ENCODE assay signal across 9 mouse cellular contexts in the genomic region with DNA sequence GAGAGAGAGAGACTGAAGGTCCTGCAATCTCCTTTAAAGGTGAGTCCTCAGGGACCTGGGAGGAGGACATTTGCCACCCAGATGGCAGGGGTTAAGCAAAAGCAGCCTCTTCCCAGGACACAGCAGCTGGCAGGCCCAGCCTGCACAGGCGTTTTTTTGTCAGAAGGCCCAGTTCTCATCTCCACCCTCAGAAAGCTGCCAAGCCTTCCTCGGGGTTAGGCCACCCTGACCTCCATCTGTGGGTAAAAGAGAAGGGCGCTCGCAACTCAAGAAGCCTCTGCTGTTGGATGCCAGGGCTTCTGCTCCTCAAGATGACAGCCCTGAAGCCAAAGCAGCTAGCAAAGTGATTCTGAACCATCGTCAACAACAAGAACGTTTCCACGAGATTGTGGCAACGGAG.
DNase-seq lines count a peak whose midpoint lies in the region; ATAC-seq and TF ChIP-seq lines count a peak whose summit lies in the region.
"Had no signal": no experiment of that assay in that cellular context is flagged by ENCODE, and none has a peak within 500 bp of the region (broad histone marks: within the 10 kb centered on the region; RNA-seq: fewer than 3 reads in every experiment).

No protein-coding gene starts in this region.

- no peak overlapping the region for H3K9ac ChIP-seq in heart, postnatal 0 days (replicated peaks; ENCODE audit: low read depth, low read length)

- no peak overlapping the region for H3K4me3 ChIP-seq in lung, adult 2 months (replicated peaks; ENCODE audit: extremely low read depth, low read depth, low read length)
- H3K4me3 ChIP-seq in embryonic facial prominence, embryonic 10.5 days: no peak overlapping the region
- no peak overlapping the region for H3K4me3 ChIP-seq in heart, postnatal 0 days (ENCODE audit: low read depth, low read length)

- H3K4me2 ChIP-seq in heart, postnatal 0 days (ENCODE audit: low read depth, low read length): no peak overlapping the region

- H3K9me3 ChIP-seq in embryonic facial prominence, embryonic 10.5 days: no peaks in the 10 kb centered on the region
- no peaks in the 10 kb centered on the region for H3K9me3 ChIP-seq in heart, postnatal 0 days (replicated peaks; ENCODE audit: control insufficient read depth, low read length)
- H3K9me3 ChIP-seq: G1E had no signal

- no peaks in the 10 kb centered on the region for H3K36me3 ChIP-seq in embryonic facial prominence, embryonic 10.5 days (replicated peaks)
- H3K36me3 ChIP-seq in heart, postnatal 0 days (replicated peaks; ENCODE audit: control insufficient read depth, insufficient read depth, low read length): no peaks in the 10 kb centered on the region
- H3K36me3 ChIP-seq: G1E had no signal

- no peak for TF ChIP-seq EP300 in heart, postnatal 0 days (IDR thresholded peaks at IDR 0.05; ENCODE audit: low read depth)

- H3K4me1 ChIP-seq in lung, adult 2 months (ENCODE audit: control insufficient read depth, insufficient read depth, low read length): peaks cover 18% of the 10 kb centered on the region
- H3K4me1 ChIP-seq in embryonic facial prominence, embryonic 10.5 days: peaks cover 31% of the 10 kb centered on the region
- peaks cover 44% of the 10 kb centered on the region for H3K4me1 ChIP-seq in heart, postnatal 0 days (ENCODE audit: control insufficient read depth, insufficient read depth)

- TF ChIP-seq CTCF in lung, adult 2 months (IDR thresholded peaks at IDR 0.05; ENCODE audit: insufficient read depth, low read length): no peak
- no peak for TF ChIP-seq CTCF in heart, postnatal 0 days (IDR thresholded peaks at IDR 0.05; ENCODE audit: low read depth)

- DNase-seq in lung, adult 18-20 months: peak; percentile 32 to 43
- no peak for DNase-seq in lung, adult 2 months
- peak; percentile 14 for DNase-seq in embryonic facial prominence, embryonic 10.5 days (ENCODE audit: low spot score)
- no peak for DNase-seq in heart, postnatal 0 days (ENCODE audit: low spot score)
- DNase-seq in ovary, postnatal 14 days (ENCODE audit: low spot score): peak; percentile 43
- no peak for DNase-seq in thymus, postnatal 36 days
- no peak for DNase-seq in kidney, adult 11 months

- peak overlapping the region; percentile 48 for H3K27ac ChIP-seq in embryonic facial prominence, embryonic 10.5 days (replicated peaks)
- H3K27ac ChIP-seq in heart, postnatal 0 days (ENCODE audit: low read depth): peak overlapping the region; percentile 65

- no peak for TF ChIP-seq POLR2A in lung, adult 2 months (IDR thresholded peaks at IDR 0.05; ENCODE audit: borderline replicate concordance, extremely low read depth, low read depth, low read length)

- no peak for ATAC-seq in heart, postnatal 0 days (ENCODE audit: insufficient read depth, low read depth)
- ATAC-seq in megakaryocyte progenitor cell, adult 5-6 weeks (replicated peaks; ENCODE audit: poor library complexity): no peak

- WGBS in lung, adult 2 months: 62% methylated on average over 8 of the region's 8 CpGs
- WGBS in embryonic facial prominence, embryonic 10.5 days: 74% methylated on average over 8 of the region's 8 CpGs
- WGBS in heart, postnatal 0 days: 62% methylated on average over 8 of the region's 8 CpGs

- H3K27me3 ChIP-seq in embryonic facial prominence, embryonic 10.5 days (replicated peaks; ENCODE audit: low read depth, poor library complexity, severe bottlenecking): no peaks in the 10 kb centered on the region
- no peaks in the 10 kb centered on the region for H3K27me3 ChIP-seq in heart, postnatal 0 days (ENCODE audit: control insufficient read depth, insufficient read depth, low read length)

Comparison
In these comparisons a context has a peak if more than half of its experiments do, and no peak if none do; other contexts are left out.
1. DNase-seq: peak in lung, adult 18-20 months (2 of 2), embryonic facial prominence, embryonic 10.5 days (single experiment) and ovary, postnatal 14 days (single experiment); none in lung, adult 2 months (single experiment), heart, postnatal 0 days (single experiment), thymus, postnatal 36 days (0 of 2) and kidney, adult 11 months (single experiment).